Mouse (Mus musculus) retina, adult 2 months (tissue): ENCODE measurements around the gene Fut11.
"Not testable (repeated sequence)": the region's sequence is repeated elsewhere in the genome, so short reads cannot be mapped to it uniquely, and the experiment has no call there.

Experiments used
- DNase-seq: peaks from one replicate; pipeline ENCODE4 v3.0.0-alpha.2; 2012; ENCODE audit warnings: low read depth, low spot score

Gene Fut11

GRCm38 (mm10) chr14:20674064-20674833 is 20.5 kb upstream of the Fut11 start, which contains the start of gene Sec24c:
TSS of gene Sec24c (plus strand) at chr14:20674308.
- peak; percentile 99 for DNase-seq

GRCm38 (mm10) chr14:20677906-20678305 is 16.9 kb upstream of the Fut11 start:
- no peak for DNase-seq

- no peak for DNase-seq
Observed at GRCm38 (mm10) chr14:20681742-20682141, 13.0 kb upstream of the Fut11 start.

GRCm38 (mm10) chr14:20682498-20682897 is 12.3 kb upstream of the Fut11 start:
- DNase-seq: no peak

- no peak for DNase-seq
Observed at GRCm38 (mm10) chr14:20686576-20686975, 8.2 kb upstream of the Fut11 start.

GRCm38 (mm10) chr14:20689009-20689408 is 5.8 kb upstream of the Fut11 start:
- DNase-seq: no peak

GRCm38 (mm10) chr14:20691772-20692171 is 3.0 kb upstream of the Fut11 start:
- no peak for DNase-seq

- DNase-seq: no peak
Observed at GRCm38 (mm10) chr14:20693589-20694101, 1.1 kb upstream of the Fut11 start.

GRCm38 (mm10) chr14:20694185-20694883 is 434 bp upstream of the Fut11 start:
- DNase-seq: no peak

GRCm38 (mm10) chr14:20695761-20696520 is 1.2 kb downstream of the Fut11 start:
- DNase-seq: no peak

- DNase-seq: no peak
Observed at GRCm38 (mm10) chr14:20696986-20697385, 2.2 kb downstream of the Fut11 start.

GRCm38 (mm10) chr14:20698515-20698914 is 3.7 kb downstream of the Fut11 start:
- no peak for DNase-seq

GRCm38 (mm10) chr14:20700362-20700761 is 5.6 kb downstream of the Fut11 start:
- DNase-seq: no peak

GRCm38 (mm10) chr14:20701554-20701953 is 6.8 kb downstream of the Fut11 start:
- no peak for DNase-seq

GRCm38 (mm10) chr14:20702096-20702740 is 7.5 kb downstream of the Fut11 start:
- no peak for DNase-seq

GRCm38 (mm10) chr14:20702741-20703381 is 8.1 kb downstream of the Fut11 start, which contains the start of gene Chchd1:
TSS of gene Chchd1 (plus strand) at chr14:20703006.
- DNase-seq: peak; percentile 75

- DNase-seq: not testable (repeated sequence)
Observed at GRCm38 (mm10) chr14:20703461-20703860, 8.7 kb downstream of the Fut11 start.

- peak; percentile 84 for DNase-seq
Observed at GRCm38 (mm10) chr14:20707201-20708190, 12.7 kb downstream of the Fut11 start, which contains the start of gene Zswim8. TSS of gene Zswim8 (plus strand) at chr14:20707552.

- no peak for DNase-seq
Observed at GRCm38 (mm10) chr14:20708239-20708638, 13.5 kb downstream of the Fut11 start.

GRCm38 (mm10) chr14:20713832-20714231 is 19.1 kb downstream of the Fut11 start:
- DNase-seq: no peak
